Mouse (Mus musculus): ENCODE results near the gene Hipk1. TPM values are rescaled to one million over a fixed set of nuclear protein-coding genes. Genes with fewer than 3 reads are reported as not detected.
A peak's percentile ranks its signal among the peaks of the same experiment; 100 is the strongest.
"Not testable (repeated sequence)": the region's sequence is repeated elsewhere in the genome, so short reads cannot be mapped to it uniquely, and the experiment has no call there.

Hipk1 gene
- polyA plus RNA-seq, 1 experiment from 2014 or later, result 17.2 TPM

DNA sequence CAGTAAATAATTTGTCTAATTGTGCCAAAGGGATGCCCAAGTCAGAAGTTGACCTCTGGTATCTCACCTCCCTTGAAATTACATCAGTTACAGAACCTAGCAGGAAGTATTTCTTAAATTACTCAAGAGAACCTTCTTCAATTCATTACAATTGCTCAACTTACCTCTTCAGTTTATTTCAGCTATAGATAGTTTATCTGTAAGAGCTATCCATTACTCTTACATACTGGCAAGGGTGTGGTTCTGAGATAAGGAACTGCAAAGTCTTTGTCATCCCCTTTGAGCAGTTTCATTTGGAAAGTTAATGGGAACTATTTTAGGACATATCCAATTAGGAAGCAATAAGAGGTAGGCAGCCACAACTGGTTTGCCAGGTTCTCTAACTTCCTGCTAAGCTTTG is 41.1 kb upstream of the Hipk1 start, which contains the start of gene Bcl2l15:
Bcl2l15 (plus strand) TSS at position 176 of the 400 bp plus-strand sequence.
- ATAC-seq (replicated peaks; ENCODE audit: low FRiP score) (no peak), DNase-seq (ENCODE audit: low spot score) (no peak)
- no peak within 1 kb of the TSS for H3K4me2 ChIP-seq (ENCODE audit: low read depth, low read length, severe bottlenecking)
- no peaks in the 10 kb centered on the region for H3K36me3 ChIP-seq (ENCODE audit: control insufficient read depth, insufficient read depth, low read length)
- no peaks in the 10 kb centered on the region for H3K27me3 ChIP-seq (ENCODE audit: control insufficient read depth, insufficient read depth, low read length)
- no peaks in the 10 kb centered on the region for H3K9me3 ChIP-seq (ENCODE audit: control insufficient read depth, low read length)
- H3K4me3 ChIP-seq (ENCODE audit: low read depth, low read length), result no peak within 1 kb of the TSS
- no peak within 1 kb of the TSS for H3K27ac ChIP-seq (ENCODE audit: low read depth, low read length)
- no peak within 1 kb of the TSS for H3K9ac ChIP-seq (ENCODE audit: low read length)
- no peaks in the 10 kb centered on the region for H3K4me1 ChIP-seq (replicated peaks; ENCODE audit: control insufficient read depth, insufficient read depth, low read length)

DNA sequence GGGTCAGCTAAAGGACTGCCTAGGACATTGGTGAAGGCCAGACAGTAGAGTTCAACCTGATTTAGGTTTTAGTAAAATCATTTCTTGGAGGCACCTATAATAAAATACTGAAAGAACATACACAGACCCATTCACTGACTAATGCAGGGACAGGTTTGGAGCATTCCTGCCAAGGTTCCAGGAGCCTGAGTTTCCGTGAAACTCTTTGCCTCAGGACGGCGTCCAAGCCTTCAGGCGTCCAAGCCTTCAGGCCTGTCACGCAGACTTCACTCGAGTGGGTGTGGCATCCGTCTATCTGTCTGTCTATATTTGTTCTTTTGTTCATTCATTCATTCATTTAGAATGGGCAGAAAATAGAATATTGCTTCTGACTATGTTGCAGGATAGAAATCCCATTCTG is 39.8 kb upstream of the Hipk1 start:
- Histone ChIP-seq H3K27me3 (ENCODE audit: control insufficient read depth, insufficient read depth, low read length) (no peaks in the 10 kb centered on the region), H3K36me3 (ENCODE audit: control insufficient read depth, insufficient read depth, low read length) (no peaks in the 10 kb centered on the region)
- WGBS, result 94% methylated on average over 7 of the region's 7 CpGs

DNA sequence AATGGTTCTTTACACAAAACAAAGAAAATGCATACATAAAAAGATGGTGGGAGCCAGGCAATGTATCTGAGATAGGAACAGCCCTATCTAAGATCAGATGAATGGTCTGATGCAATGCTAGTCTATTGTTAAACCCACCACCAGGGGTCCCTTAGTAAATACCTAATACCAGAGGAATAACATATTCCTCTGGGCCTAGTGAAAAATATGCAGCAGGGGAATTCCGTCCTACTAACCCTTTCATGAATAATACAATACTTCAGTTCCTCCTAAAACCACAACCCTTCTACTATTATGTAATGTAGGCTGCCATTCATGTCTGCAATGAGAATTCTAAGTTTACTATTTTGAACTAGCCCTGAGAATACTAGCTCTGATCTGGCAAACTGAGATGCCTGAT is 39.3 kb upstream of the Hipk1 start:
- H3K4me3 ChIP-seq (ENCODE audit: low read depth, low read length); H3K36me3 ChIP-seq (ENCODE audit: control insufficient read depth, insufficient read depth, low read length); ATAC-seq (replicated peaks; ENCODE audit: low FRiP score); H3K9ac ChIP-seq (ENCODE audit: low read length); H3K4me2 ChIP-seq (ENCODE audit: low read depth, low read length, severe bottlenecking); H3K27me3 ChIP-seq (ENCODE audit: control insufficient read depth, insufficient read depth, low read length); H3K4me1 ChIP-seq (replicated peaks; ENCODE audit: control insufficient read depth, insufficient read depth, low read length); H3K27ac ChIP-seq (ENCODE audit: low read depth, low read length); DNase-seq (ENCODE audit: low spot score); H3K9me3 ChIP-seq (ENCODE audit: control insufficient read depth, low read length): not testable (repeated sequence)
- WGBS, result 77% methylated on average over 1 of the region's 1 CpGs

More for the DNA sequence above, 39.8 kb upstream of the Hipk1 start:
- H3K9me3 ChIP-seq (ENCODE audit: control insufficient read depth, low read length), result no peaks in the 10 kb centered on the region
- H3K4me2 ChIP-seq (ENCODE audit: low read depth, low read length, severe bottlenecking), result no peak overlapping the region
- no peaks in the 10 kb centered on the region for H3K4me1 ChIP-seq (replicated peaks; ENCODE audit: control insufficient read depth, insufficient read depth, low read length)
- no peak for DNase-seq (ENCODE audit: low spot score)
- no peak overlapping the region for H3K4me3 ChIP-seq (ENCODE audit: low read depth, low read length)
- ATAC-seq (replicated peaks; ENCODE audit: low FRiP score), result no peak
- no peak overlapping the region for H3K9ac ChIP-seq (ENCODE audit: low read length)
- H3K27ac ChIP-seq (ENCODE audit: low read depth, low read length), result no peak overlapping the region

DNA sequence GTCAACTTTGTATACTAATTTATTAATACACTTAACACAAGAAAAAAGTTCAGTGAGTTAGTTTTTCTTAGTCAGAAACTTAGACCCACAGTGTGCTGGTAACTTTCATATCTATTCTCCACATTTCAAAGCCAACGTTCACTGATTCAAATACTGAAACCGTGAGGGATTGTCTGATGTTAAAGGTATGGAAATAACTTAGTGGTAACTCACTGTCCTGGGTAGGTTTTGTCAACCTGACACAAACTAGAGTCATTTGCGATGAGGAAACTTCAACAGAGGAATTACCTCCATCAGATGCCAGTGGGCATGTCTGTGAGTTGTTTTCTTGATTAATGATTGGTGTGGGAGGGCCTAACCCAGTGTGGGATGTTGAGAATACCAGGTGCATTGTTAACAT is 37.7 kb upstream of the Hipk1 start:
- 85% methylated on average over 3 of the region's 3 CpGs for WGBS
- H3K27me3 ChIP-seq (ENCODE audit: control insufficient read depth, insufficient read depth, low read length), result no peaks in the 10 kb centered on the region
- DNase-seq (ENCODE audit: low spot score) (no peak), ATAC-seq (replicated peaks; ENCODE audit: low FRiP score) (no peak)
- H3K36me3 ChIP-seq (ENCODE audit: control insufficient read depth, insufficient read depth, low read length), result no peaks in the 10 kb centered on the region
- no peak overlapping the region for H3K4me2 ChIP-seq (ENCODE audit: low read depth, low read length, severe bottlenecking)
- H3K27ac ChIP-seq (ENCODE audit: low read depth, low read length), result no peak overlapping the region
- H3K9me3 ChIP-seq (ENCODE audit: control insufficient read depth, low read length), result no peaks in the 10 kb centered on the region
- no peak overlapping the region for H3K4me3 ChIP-seq (ENCODE audit: low read depth, low read length)
- H3K9ac ChIP-seq (ENCODE audit: low read length), result no peak overlapping the region
- no peaks in the 10 kb centered on the region for H3K4me1 ChIP-seq (replicated peaks; ENCODE audit: control insufficient read depth, insufficient read depth, low read length)

DNA sequence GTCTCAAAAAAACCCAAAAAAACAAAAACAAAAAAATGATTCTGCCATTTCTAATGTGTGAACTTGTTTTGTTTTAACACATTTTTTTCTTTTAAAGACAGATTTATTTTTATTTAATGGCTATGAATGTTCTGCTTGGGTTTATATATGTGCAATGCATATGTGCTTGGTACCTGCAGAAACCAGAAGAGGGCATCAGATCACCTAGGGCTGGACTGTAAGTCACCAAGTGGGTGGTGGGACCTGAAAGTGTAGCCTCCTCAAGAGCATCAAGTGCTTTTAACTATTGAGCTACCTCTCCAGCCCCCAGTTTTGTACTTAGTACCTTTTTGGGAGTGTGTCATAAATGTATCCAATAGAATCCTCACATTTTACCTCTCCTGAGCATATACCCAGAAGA is 36.2 kb upstream of the Hipk1 start:
- ATAC-seq (replicated peaks; ENCODE audit: low FRiP score), result no peak
- H3K27ac ChIP-seq (ENCODE audit: low read depth, low read length), result no peak overlapping the region
- H3K27me3 ChIP-seq (ENCODE audit: control insufficient read depth, insufficient read depth, low read length), result no peaks in the 10 kb centered on the region
- no peak overlapping the region for H3K4me3 ChIP-seq (ENCODE audit: low read depth, low read length)
- DNase-seq (ENCODE audit: low spot score), result no peak
- H3K9ac ChIP-seq (ENCODE audit: low read length), result no peak overlapping the region
- H3K36me3 ChIP-seq (ENCODE audit: control insufficient read depth, insufficient read depth, low read length), result no peaks in the 10 kb centered on the region
- H3K9me3 ChIP-seq (ENCODE audit: control insufficient read depth, low read length), result no peaks in the 10 kb centered on the region
- H3K4me2 ChIP-seq (ENCODE audit: low read depth, low read length, severe bottlenecking), result no peak overlapping the region
- no peaks in the 10 kb centered on the region for H3K4me1 ChIP-seq (replicated peaks; ENCODE audit: control insufficient read depth, insufficient read depth, low read length)

DNA sequence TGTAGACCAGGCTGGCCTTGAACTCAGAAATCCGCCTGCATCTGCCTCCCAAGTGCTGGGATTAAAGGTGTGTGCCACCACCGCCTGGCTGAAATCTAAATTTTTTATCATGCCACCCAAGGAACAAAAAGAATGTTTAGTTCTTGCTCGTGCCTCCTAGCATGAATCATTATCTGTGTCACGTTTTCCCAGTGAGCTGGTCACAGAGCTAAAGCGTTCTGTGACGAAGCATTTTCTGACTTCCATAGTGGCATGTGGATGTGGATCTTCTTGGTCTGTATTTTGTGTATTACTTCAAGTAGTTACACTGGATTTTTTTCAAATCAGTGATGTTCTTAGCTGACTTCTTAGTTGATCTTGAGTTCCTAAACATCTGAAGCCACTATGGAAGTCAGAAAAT is 19.6 kb upstream of the Hipk1 start:
- DNase-seq (ENCODE audit: low spot score) (no peak), ATAC-seq (replicated peaks; ENCODE audit: low FRiP score) (no peak)
- Histone ChIP-seq H3K9me3 (ENCODE audit: control insufficient read depth, low read length) (no peaks in the 10 kb centered on the region), H3K4me3 (ENCODE audit: low read depth, low read length) (no peak overlapping the region), H3K4me1 (replicated peaks; ENCODE audit: control insufficient read depth, insufficient read depth, low read length) (peaks cover 7% of the 10 kb centered on the region; the same call in 1 of the 2 replicates), H3K27ac (ENCODE audit: low read depth, low read length) (no peak overlapping the region), H3K27me3 (ENCODE audit: control insufficient read depth, insufficient read depth, low read length) (no peaks in the 10 kb centered on the region), H3K4me2 (ENCODE audit: low read depth, low read length, severe bottlenecking) (no peak overlapping the region), H3K9ac (ENCODE audit: low read length) (no peak overlapping the region), H3K36me3 (ENCODE audit: control insufficient read depth, insufficient read depth, low read length) (peaks cover 3% of the 10 kb centered on the region; the same call in 1 of the 2 replicates)
- WGBS, result 93% methylated on average over 6 of the region's 6 CpGs

DNA sequence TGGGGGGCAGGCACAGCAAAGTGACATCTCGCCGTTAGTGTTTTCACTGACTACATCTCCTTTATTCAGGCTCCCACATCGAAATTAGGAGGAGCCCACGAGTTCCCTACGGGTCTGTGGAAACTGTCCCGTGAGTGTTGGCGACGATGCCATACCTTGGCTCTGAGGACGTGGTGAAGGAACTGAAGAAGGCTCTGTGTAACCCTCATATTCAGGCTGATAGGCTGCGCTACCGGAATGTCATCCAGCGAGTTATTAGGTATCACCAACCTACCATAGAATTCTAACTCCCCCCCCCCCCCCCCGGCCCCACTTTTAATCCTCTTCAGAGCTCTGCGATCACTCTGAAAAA is 18.4 kb upstream of the Hipk1 start:
- Histone ChIP-seq H3K4me3 (ENCODE audit: low read depth, low read length) (peak overlapping the region; percentile 77), H3K9ac (ENCODE audit: low read length) (peak overlapping the region; percentile 85), H3K27ac (ENCODE audit: low read depth, low read length) (peak overlapping the region; percentile 79), H3K4me1 (replicated peaks; ENCODE audit: control insufficient read depth, insufficient read depth, low read length) (peaks cover 7% of the 10 kb centered on the region; the same call in 1 of the 2 replicates), H3K36me3 (ENCODE audit: control insufficient read depth, insufficient read depth, low read length) (no peaks in the 10 kb centered on the region; the same call in 1 of the 2 replicates), H3K27me3 (ENCODE audit: control insufficient read depth, insufficient read depth, low read length) (no peaks in the 10 kb centered on the region), H3K4me2 (ENCODE audit: low read depth, low read length, severe bottlenecking) (peak overlapping the region; percentile 69), H3K9me3 (ENCODE audit: control insufficient read depth, low read length) (no peaks in the 10 kb centered on the region)
- no peak for DNase-seq (ENCODE audit: low spot score)
- peak; percentile 53; the same call in 1 of the 2 replicates for ATAC-seq (replicated peaks; ENCODE audit: low FRiP score)
- 2% methylated on average over 14 of the region's 14 CpGs for WGBS

DNA sequence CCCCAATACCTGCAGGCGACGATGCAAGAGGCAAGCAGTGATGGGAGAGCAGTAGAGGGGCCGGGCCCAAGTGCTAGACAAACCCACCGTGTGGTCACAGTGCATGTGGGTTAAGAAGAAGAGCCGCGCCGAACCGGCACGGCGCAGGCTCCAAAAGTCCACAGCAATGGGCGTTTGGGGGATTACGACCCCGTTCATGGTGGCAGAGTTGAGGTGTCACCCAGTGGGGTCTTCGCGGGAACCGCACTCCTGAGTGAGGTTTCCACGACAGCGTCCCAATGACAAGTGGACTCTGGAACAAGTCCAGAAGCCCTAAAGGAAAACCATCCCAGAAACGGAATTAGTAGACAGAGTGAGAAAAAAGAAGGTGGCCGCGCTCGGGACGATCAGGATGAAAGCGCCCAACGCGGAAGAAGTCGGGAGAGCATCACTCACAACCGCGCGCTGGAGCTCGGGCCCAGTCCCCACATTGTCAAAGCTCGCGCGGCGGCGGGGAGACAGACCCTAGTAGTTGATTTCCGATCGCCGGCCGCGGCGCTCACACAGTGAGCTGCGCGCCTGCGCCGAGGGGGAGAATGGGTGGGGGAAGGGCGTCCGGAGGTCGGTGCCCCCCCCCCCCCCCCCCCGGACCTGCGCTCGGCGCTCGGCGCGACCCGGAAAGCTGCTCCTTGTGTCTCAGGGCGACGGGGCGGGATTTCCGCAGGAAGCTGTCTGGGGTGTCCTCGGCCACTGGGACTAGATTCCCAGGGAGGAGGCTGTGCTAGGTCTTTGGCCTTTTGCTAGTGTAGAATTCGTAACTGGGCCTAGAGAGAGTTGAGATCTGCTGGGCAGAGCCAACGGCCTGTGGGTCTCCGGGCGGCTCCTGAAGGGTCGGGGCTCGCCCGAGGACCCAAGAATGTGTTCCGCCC is 17.8 kb upstream of the Hipk1 start, which contains the start of the genes Dclre1b, Ap4b1 and Gm43064:
Dclre1b (minus strand) TSS at position 554 of the 908 bp plus-strand sequence.
Ap4b1 (plus strand) TSS at position 630 of the 908 bp plus-strand sequence.
Gm43064 (plus strand) TSS at position 683 of the 908 bp plus-strand sequence.
- WGBS, result under 1% methylated on average over 57 of the region's 70 CpGs
- Histone ChIP-seq H3K27ac (ENCODE audit: low read depth, low read length) (peak within 1 kb of the TSS; percentile 79), H3K27me3 (ENCODE audit: control insufficient read depth, insufficient read depth, low read length) (no peaks in the 10 kb centered on the region), H3K4me2 (ENCODE audit: low read depth, low read length, severe bottlenecking) (peak within 1 kb of the TSS; percentile 69), H3K4me3 (ENCODE audit: low read depth, low read length) (peak within 1 kb of the TSS; percentile 77), H3K9ac (ENCODE audit: low read length) (peak within 1 kb of the TSS; percentile 85), H3K9me3 (ENCODE audit: control insufficient read depth, low read length) (no peaks in the 10 kb centered on the region), H3K4me1 (replicated peaks; ENCODE audit: control insufficient read depth, insufficient read depth, low read length) (peaks cover 7% of the 10 kb centered on the region; the same call in 1 of the 2 replicates), H3K36me3 (ENCODE audit: control insufficient read depth, insufficient read depth, low read length) (no peaks in the 10 kb centered on the region; the same call in 1 of the 2 replicates)
- DNase-seq (ENCODE audit: low spot score) (peak; percentile 97), ATAC-seq (replicated peaks; ENCODE audit: low FRiP score) (peak; percentile 95)
